Mouse (Mus musculus) cerebellum, postnatal 4 days (tissue): Measurements from ENCODE around the gene Tjp3.

ENCODE experiments used
- DNase-seq, 2 experiments: peaks; one replicate each; pipeline ENCODE4 v3.0.0; 2022; ENCODE audit warnings: low spot score in 2 of 2, mixed read lengths in 1 of 2

Gene Tjp3

DNA sequence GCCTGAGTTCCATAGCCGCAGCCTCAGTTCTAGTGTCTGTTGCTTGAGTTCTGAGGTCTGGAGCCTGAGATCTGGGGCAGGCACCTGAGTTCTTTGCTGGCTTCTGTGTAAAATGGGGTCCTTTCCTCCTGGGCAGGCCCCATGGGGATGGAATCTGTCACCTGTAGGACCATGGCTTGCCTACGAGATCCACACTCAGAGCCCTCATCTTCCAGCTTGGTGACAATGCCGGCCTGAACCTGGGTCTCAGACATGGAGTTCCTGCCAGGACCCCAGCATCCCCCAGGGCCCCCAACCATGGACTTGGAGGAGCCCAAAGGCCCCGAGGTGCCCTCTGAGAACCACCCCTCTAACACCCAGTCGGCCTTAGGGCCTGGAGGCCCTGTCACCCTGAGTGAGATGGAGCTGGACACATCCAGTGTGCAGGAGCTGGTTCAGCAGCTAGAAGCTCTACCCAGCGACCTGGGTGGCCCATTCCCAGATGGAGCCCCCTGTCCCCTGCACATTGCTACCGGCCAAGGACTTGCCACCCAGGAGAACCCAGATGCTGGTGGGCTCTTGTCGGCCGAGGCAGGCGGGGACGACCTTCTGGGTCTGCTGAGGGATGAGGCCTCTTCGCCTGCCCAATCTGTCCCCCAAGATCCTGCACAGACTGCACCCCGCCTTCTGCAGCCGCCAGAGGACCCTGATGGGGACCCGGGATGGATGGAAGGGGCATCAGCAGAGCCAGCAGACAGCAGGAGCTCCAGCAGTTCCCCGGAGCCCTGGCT, 22.6 kb downstream of the Tjp3 start:
- no peak for DNase-seq

DNA sequence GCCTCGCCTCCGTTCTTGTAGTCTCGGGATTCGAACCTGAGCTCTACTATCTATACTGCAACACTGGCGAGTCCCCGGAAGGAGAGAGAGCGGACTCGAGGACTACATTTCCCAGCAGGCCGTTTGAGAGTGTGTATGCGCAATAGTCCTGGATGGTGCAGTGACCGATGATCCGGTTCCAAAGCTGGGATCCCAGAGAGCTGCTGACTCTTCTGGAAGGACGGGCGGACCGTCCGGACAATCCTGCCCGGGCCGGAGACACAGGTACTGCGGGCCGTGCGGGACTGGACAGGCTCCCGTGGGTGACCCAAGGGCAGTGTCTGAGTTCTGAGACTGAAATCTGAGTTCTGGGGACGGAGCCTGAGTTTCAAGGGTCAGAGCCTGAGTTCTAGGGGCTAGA, 23.3 kb downstream of the Tjp3 start:
- peak in 1 of 2 experiments; percentile 64 for DNase-seq

DNA sequence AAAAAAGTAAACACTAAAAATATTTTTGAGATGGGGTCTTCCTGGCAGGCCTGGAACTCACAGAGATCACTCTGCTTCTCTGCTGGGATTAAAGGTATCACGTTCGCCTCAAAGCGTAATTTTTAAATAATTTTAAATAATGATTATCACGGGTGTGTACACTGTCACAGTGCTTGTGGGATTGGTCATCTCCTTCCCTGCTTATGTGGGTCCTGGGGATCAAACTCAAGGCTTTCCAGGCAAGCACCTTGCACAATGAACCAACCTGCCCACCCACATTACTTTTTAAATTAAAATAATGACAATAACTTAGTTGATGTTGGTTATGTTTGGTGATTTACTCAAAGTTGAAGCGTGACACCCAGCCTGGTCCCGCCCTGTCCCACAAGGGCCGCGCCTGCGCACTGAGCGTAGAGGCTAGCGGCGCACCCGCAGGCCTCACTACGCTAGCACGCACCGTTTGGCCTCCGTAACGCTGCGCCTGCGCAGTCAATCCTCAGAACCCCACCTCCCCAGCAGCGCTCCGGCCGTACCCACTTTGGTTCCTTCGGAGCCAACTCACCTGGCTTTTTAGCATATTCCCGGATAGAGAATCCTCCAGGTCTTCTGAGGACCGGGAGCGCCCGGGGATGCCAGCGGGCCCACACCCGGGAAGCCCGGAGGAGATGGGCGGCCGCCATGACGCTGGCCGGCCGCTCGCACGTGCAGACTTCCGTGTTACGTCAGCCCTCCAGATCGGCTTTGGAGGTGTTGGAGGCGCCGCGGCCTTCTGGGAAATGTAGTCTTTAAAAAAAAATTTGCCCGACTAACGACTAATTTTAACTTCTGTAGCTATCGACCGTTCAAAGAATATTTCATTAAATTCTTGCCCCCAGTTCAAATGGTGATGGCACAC, 24.9 kb downstream of the Tjp3 start, which contains the start of the genes Mrpl54 and Apba3:
Gene Mrpl54, minus strand, starts transcription at position 724 of the 895 bp plus-strand sequence.
Gene Apba3, plus strand, starts transcription at position 750 of the 895 bp plus-strand sequence.
- DNase-seq = peak; percentile 75 to 93

DNA sequence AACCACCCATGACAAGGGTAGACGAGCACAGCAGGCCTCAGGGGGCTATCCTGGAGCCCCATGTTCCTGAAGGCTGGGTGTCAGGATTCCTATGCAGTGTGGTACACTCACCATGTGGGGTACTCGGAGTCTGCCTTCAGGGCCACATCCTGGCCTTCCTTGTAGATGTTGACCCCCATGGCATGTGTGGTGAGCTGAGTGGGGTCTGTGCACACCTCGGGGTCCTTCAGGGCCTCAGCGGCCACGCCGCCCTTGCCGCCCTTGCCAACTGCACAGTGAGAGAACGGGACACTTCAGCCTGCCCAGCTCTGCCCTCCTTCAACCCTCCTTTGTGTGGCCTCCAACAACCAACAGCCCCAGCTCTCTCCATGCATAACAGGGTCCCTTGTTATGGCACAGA, 25.8 kb downstream of the Tjp3 start:
- DNase-seq = no peak

DNA sequence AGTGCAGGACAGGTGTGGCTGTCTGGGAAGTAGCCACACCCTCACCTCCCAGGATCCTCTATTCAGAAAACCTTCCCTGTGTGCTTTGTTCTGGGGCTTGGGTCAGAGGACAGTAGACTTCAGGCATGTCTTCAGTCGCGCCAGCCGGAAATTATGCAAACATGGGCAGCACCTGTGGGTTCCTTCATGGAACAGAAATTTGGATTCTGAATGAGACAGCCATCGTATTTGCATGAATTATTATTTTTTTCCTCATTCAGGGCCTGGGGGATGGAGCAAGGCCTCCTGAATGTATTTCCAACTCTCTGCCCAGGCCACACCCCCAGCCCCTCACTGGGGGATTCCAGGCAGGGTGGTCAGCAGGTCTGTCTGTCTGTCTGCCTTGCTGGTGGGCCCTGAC, 30.4 kb downstream of the Tjp3 start:
- no peak for DNase-seq

DNA sequence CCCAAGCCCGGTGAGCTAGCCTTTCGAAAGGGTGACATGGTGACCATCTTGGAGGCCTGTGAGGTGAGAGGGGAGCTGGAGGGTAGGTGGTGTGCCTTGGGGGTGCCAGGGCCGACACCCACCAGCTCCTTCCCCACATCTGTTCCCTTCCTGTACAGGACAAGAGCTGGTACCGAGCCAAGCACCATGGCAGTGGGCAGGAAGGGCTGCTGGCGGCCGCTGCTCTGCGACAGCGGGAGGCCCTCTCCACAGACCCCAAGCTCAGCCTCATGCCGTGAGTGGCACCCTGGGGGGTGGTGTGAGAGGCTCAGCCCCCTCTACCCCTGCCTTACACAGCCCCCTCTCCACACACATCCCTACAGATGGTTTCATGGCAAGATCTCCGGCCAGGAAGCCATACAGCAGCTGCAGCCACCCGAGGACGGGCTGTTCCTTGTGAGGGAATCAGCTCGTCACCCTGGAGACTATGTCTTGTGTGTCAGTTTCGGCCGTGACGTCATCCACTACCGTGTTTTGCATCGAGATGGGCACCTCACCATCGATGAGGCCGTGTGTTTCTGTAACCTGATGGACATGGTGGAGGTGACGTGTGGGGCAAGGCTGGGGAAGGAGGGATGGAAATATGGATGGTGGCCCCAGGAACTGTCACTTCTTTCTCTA, 32.0 kb downstream of the Tjp3 start:
- DNase-seq = no peak

DNA sequence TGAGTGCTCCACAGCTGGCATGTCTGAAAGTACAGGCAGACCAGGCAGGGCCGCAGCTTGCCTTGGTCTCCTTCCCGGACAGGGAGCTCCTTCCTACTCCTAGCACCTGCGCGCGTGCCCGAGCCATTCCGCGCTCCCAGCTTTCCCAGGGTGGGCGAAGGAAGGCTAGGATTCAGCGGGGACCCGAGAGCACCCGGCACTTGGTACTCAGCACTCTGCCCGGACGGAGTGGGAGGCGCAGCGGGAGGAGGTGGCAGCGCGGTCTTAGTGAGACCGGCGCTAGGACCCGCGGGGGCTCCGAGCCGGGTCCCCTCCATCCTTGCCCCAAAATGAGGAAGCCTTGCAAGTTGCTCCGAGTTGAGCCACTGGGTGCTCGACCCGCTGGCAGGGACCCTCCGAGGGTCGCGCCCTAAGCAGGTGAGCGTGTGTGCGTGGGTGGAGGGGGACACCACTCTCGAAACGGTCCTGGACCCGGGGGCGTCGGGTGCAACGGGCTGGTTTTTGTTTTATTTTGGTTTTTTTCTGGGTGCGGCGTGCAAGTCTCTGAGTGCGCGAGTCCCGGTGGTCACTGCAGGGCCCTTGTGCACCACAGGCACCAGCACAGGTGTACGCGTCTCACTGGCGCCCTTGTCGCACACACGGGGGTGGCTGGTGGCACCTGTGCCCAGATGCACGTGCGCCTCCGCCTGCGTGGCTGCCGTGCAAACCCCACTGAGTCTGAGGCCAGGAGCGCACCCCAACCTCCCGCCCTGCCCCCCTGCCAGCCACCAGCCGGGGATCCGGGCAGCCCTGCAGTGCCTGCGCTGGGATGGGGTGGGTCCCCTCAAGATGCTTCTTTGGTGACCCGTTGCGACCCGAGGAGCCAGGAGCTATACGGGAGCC, 34.0 kb downstream of the Tjp3 start:
- no peak for DNase-seq

DNA sequence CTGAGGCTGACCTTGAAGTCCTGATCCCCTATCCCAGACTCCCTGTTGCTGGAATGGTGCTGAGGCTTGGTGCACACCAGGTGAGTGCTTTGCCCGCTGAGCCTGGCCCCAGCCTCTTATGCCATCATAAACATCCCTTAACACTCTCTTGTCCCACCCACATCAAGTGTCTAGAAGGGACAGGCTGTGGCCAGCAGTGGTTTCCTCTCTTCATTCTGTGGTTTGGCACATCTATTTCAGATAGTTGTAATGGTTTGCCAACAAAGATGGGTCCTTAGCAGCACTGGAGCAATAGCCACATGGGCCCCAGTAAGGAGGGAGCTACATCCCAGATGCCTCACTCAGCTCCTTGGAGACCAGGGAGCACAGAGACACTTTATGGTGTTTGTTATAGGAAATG, 36.5 kb downstream of the Tjp3 start:
- DNase-seq = no peak

DNA sequence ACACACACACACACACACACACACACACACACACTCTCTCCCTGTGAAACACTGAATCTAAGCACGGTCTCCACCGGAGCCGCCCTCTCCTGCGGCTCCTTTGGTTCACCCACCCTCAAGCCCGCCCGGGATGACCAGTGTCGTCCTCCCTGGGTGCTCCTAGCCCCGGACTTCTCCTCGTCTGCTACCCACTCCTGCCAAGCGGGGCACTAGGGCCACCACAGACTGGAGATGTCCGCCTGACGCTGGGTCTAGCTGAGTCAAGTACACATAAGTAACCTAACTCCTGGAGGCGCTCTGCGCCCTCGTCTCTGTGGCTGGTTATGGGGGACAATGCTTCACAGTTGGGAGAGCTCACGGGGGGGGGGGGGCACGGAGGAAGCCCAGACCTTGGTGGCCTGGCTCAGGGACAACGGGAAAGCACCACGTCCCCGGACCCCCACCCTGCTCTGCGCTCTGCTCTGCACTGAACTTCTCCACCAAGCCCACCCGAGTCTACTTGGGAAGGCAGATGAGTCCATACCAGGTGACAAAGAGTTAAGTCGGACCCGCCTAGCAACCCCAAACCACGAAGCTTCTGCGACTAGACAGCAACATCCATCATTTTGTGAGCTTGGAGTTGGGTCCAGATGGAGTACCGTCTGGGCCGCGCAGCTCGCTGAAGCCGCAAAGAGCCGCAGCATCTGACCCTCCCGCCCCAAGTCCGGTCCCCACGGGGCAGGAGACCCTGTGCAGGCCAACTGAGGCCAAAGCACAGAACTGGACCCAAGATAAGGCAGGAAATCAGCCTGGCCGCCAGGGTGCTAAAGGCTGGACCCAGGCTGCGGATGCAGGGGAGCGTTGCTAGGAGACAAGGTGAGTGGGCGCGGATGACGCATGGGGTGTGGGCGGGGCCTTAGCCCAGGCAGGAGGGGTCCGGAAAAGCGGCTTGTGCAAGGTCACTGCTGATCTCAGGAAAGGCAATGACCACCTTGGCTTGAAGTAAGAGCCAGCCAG, 38.7 kb downstream of the Tjp3 start, which contains the start of gene Matk:
Gene Matk, plus strand, starts transcription at position 512 of the 996 bp plus-strand sequence.
- DNase-seq = peak in 1 of 2 experiments; percentile 64

DNA sequence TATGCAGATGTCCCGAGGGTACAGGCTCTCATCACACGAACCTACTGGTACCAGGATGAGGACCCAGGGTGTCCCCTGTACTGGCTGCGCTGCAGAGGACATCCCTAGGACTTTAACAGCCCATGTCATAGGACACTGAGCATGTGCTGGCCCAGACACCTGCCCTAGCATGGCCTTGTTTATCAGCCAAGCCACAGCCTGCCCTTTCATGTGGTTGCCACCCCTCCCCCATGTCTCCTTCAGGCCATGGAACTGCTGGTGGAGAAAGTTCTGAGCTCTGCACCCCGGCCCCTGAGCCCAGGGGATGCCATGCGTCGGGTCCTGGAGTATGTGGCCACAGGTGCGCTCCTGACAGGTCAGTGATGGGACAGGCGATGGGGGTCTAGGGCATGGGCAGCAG, 41.9 kb downstream of the Tjp3 start:
- DNase-seq = no peak

DNA sequence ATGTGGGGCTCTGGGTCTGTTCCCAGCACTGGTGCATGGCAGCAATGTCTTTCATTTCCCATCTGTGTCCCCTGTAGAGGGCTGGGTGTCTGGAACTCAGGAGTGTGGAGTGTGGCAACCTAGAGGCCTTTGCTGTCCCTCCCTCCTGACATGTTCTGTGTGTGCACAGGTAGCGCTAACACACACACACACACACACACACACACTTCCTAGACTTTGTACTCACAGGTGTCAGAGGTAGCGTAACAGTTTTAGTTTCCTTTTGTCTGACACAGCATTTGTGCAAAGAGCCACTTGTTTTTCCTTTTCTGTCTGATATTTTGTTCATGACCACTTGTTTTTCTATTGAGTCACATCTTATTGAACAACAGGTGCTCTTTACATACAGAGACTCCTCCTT, 43.6 kb downstream of the Tjp3 start:
- DNase-seq = no peak

DNA sequence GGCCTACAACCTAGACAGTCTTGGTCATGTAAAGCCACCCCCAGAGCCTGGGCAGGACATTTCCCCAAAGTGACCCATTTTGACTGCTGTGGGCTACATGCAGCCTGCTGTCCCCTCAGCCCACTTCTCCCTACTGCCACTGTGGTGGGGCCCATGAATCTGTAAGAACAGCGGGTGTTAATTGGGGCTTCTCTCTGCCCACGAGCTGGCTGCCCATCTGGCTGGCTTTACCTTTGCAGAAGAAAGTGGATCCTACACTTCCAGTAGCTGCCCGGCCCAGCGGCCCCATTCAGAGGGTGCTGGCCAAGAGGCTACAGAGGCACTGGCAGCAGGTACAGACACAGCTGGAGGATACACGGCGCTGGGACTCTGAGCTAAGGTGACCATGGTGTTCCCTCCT, 46.2 kb downstream of the Tjp3 start:
- no peak for DNase-seq

DNA sequence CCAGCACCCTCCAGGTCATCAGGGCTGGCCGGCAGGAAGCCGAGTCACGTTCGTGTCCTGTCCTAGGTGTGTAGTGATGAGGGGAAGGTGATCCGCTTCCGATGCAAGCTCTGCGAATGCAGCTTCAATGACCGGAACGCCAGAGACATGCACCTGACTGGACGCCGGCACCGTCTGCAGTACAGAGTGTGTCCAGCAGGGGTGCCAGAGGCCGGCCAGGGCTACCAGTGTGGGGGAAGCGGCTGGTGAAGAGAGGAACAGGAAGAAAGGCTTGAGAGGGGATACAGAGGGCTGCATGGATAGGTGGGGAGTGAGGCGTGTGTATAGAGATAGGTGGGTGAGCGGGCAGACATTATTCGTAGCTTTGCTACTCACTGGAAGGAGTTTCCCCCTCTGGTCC, 46.8 kb downstream of the Tjp3 start:
- DNase-seq = peak; percentile 83 to 91

DNA sequence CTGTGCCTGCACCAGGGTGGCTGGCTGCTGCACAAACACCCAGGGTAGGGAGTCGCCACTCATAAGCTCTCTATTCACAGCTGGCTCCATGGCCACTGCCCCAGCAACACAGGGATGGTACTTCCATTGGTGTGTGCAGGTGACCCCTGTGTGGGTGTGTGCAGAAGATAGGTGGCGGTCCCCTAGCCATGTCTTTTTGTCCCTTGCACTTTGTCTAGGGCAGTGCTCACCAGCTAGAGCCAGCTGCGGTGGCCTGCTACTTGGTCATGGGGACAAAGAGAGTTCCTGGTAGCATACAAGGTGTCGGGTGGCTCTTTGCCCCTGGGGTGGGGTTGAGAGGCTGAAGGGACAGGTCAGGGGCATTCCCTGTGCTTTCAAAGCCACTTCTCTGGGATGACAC, 47.2 kb downstream of the Tjp3 start:
- no peak for DNase-seq

DNA sequence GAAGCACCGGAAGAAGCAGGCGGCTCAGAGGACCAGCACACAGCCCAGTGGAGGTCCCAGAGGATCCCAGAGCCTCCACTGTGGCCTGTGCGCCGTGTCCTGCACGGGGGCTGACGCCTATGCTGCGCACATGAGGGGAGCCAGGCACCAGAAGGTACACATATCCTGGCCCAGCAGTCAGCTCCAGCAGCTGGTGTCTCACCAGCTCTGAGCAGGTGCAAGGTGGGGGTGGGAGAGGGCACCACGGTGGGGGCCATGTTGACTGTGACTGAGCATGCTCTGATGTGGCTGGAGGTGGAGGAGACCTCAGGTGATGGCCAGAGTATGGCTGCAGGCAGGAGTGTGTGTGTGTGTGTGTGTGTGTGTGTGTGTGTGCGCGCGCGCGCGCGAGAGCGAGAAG, 49.4 kb downstream of the Tjp3 start:
- DNase-seq = no peak

DNA sequence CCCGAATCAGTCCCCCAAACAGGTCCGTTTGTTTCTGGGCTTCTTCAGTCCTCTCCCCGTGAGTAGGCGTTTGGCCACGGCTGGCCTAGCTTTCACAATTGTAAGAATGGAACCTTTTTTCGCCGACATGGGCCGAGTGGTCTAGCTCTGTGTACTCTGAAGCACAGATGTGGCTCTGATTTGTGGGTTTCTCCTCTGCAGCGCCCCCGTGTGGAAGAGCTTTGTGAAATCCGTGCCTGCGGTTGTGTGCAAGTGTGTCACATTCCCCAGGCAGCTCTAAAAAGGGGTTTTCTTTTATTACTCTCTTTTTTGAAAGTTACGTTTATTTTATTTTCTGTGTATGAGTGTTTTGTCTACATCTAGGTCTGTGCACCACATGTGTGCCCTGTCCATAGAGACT, 50.5 kb downstream of the Tjp3 start:
- peak in 1 of 2 experiments; percentile 67 for DNase-seq

DNA sequence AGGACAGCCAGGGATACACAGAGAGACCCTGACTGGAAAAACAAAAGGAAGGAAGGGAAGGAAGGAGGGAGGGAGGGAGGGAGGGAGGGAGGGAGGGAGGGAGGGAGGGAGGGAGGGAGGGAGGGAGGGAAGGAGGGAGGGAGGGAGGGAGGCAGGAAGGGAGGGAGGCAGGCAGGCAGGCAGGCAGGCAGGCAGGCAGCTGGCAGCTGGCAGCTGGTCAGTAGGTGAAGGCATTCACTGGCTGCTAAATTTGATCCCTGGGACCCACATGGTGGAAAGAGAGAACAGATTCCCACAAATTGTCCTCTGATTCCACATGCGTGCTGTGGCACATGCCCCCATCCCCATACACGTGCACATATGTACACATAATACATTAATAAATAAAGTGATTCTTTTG, 52.8 kb downstream of the Tjp3 start:
- DNase-seq = no peak

DNA sequence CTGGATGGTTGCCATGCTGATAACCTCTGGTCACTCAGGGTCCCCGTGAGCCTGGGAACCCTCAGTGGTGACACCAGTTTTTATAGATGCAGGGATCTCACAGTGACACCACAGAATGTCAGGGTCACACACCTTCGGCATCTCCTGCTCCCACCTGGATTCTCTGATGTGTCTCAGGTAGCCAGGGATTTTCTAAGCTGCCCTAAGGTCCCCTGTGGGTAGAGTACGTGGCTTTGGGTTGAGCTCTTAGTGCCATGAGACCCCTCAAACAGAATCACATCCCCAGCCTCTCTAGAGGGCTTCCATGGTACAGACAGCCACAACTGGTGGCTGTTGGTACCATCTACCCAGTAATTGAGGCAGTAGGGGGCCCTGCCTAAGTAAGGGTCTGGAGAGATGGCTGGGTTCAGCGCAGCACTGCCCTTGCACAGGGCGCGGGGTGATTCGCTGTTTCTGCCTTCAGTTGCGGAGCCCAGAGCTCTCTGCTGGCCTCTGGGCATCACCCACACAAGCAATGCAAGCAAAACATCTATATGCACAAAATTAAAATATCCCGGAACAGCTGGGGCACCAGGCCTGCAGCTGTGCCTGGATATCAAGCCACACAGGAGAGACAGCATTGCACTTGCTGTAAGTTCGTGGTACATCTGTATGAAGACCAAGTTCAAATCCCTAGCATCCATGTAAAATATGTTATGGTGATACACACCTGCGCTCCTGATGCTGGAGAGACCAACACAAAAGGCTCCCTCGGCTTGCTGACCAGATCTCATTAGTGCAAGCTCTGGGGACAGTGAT, 54.7 kb downstream of the Tjp3 start:
- DNase-seq = no peak

DNA sequence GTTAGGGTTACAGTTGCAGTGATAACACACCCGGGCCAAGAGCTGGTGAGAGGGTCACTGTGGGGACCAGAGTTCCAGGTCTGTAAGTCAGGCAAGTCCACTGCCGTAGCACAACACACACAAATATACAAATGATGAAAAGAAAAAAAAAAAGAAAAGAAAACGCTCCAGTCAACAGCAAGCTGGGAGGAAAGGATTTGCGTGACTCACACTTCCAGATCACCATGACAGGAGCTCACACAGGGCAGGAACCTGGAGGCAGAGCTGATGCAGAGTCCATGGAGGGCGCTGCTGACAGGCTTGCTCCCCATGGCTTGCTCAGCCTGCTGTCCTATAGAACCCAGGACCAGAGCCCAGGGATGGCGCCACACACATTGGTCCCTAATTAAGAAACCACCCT, 57.2 kb downstream of the Tjp3 start:
- DNase-seq = no peak
